Mouse (Mus musculus): Measurements from ENCODE around the gene Opn1sw. TPM values are rescaled to one million over a fixed set of nuclear protein-coding genes. Genes with fewer than 3 reads are reported as not detected.

Opn1sw gene
- polyA plus RNA-seq, 1 experiment from 2014 or later = 0.23 TPM

Small RNA genes within 50 kb of the gene (microRNA-seq; reads per million reads assigned to microRNA genes)
- not detected for gene Gm26220
- not detected for gene Gm44354

Other genes with a start within 250 kb of the Opn1sw start
- 43.1 and 43.4 TPM in 2 replicates for gene Rbm28, start 223.5 kb downstream of the Opn1sw start, polyA plus RNA-seq (2015; fragmentation: Nextera tagmentation; extraction: Ambion mirVana)
- 11.4 and 11.6 TPM in 2 replicates for gene Prrt4, start 208.9 kb downstream of the Opn1sw start, polyA plus RNA-seq (2015; fragmentation: Nextera tagmentation; extraction: Ambion mirVana)
- 63.8 and 70.6 TPM in 2 replicates for gene Impdh1, start 172.1 kb downstream of the Opn1sw start, polyA plus RNA-seq (2015; fragmentation: Nextera tagmentation; extraction: Ambion mirVana)
- gene Hilpda, start 116.0 kb downstream of the Opn1sw start, polyA plus RNA-seq (2015; fragmentation: Nextera tagmentation; extraction: Ambion mirVana) = 34.8 and 36.4 TPM in 2 replicates
- gene Fam71f2, start 108.9 kb downstream of the Opn1sw start, polyA plus RNA-seq (2015; fragmentation: Nextera tagmentation; extraction: Ambion mirVana) = 0.60 and 0.80 TPM in 2 replicates
- not detected in 2 replicates for gene Fam71f1, start 69.3 kb downstream of the Opn1sw start, polyA plus RNA-seq (2015; fragmentation: Nextera tagmentation; extraction: Ambion mirVana)
- 160 and 163 TPM in 2 replicates for gene Calu, start 40.4 kb downstream of the Opn1sw start, polyA plus RNA-seq (2015; fragmentation: Nextera tagmentation; extraction: Ambion mirVana)
- 38.6 and 46.5 TPM in 2 replicates for gene Ccdc136, start 7.8 kb upstream of the Opn1sw start, polyA plus RNA-seq (2015; fragmentation: Nextera tagmentation; extraction: Ambion mirVana)
- 2.0 and 2.2 TPM in 2 replicates for gene Flnc, start 44.8 kb upstream of the Opn1sw start, polyA plus RNA-seq (2015; fragmentation: Nextera tagmentation; extraction: Ambion mirVana)
- 311 and 340 TPM in 2 replicates for gene Atp6v1f, start 79.2 kb upstream of the Opn1sw start, polyA plus RNA-seq (2015; fragmentation: Nextera tagmentation; extraction: Ambion mirVana)
- 0.41 and 0.45 TPM in 2 replicates for gene Atp6v1fnb, start 83.0 kb upstream of the Opn1sw start, polyA plus RNA-seq (2015; fragmentation: Nextera tagmentation; extraction: Ambion mirVana)
- gene Kcp, start 119.5 kb upstream of the Opn1sw start, polyA plus RNA-seq (2015; fragmentation: Nextera tagmentation; extraction: Ambion mirVana) = 14.1 and 16.7 TPM in 2 replicates
- 1.5 and 1.7 TPM in 2 replicates for gene Irf5, start 138.2 kb upstream of the Opn1sw start, polyA plus RNA-seq (2015; fragmentation: Nextera tagmentation; extraction: Ambion mirVana)
- 92.5 and 97.6 TPM in 2 replicates for gene Tnpo3, start 221.4 kb upstream of the Opn1sw start, polyA plus RNA-seq (2015; fragmentation: Nextera tagmentation; extraction: Ambion mirVana)